Mouse (Mus musculus) R1 (cell line): Measurements from ENCODE around the gene St6galnac6.

Experiments used
- DNase-seq: peaks from one replicate; pipeline ENCODE4 v3.0.0-alpha.2; 2018; ENCODE audit warnings: low read depth, low spot score

Gene St6galnac6

GRCm38 (mm10) chr2:32639632-32640031, 40.1 kb downstream of the St6galnac6 start:
- DNase-seq, result no peak

- no peak for DNase-seq
Observed at GRCm38 (mm10) chr2:32640550-32641051, 41.1 kb downstream of the St6galnac6 start.

GRCm38 (mm10) chr2:32641810-32642209, 42.3 kb downstream of the St6galnac6 start:
- DNase-seq, result no peak

GRCm38 (mm10) chr2:32642813-32643212, 43.3 kb downstream of the St6galnac6 start:
- DNase-seq, result no peak

- DNase-seq, result no peak
Observed at GRCm38 (mm10) chr2:32644083-32644482, 44.6 kb downstream of the St6galnac6 start.

- no peak for DNase-seq
Observed at GRCm38 (mm10) chr2:32644799-32645475, 45.4 kb downstream of the St6galnac6 start.

GRCm38 (mm10) chr2:32645647-32646046, 46.1 kb downstream of the St6galnac6 start:
- no peak for DNase-seq

GRCm38 (mm10) chr2:32646379-32647056, 47.0 kb downstream of the St6galnac6 start, which contains the start of gene Eng:
Gene Eng, plus strand, starts transcription at chr2:32646595.
- peak; percentile 73 for DNase-seq

GRCm38 (mm10) chr2:32647366-32647765, 47.9 kb downstream of the St6galnac6 start:
- DNase-seq, result no peak

GRCm38 (mm10) chr2:32653764-32654163, 54.3 kb downstream of the St6galnac6 start:
- peak; percentile 69 for DNase-seq

GRCm38 (mm10) chr2:32654743-32655393, 55.4 kb downstream of the St6galnac6 start:
- peak; percentile 21 for DNase-seq

- DNase-seq, result no peak
Observed at GRCm38 (mm10) chr2:32655394-32655744, 55.9 kb downstream of the St6galnac6 start.

GRCm38 (mm10) chr2:32655826-32656225, 56.3 kb downstream of the St6galnac6 start:
- DNase-seq, result peak; percentile 73

- DNase-seq, result no peak
Observed at GRCm38 (mm10) chr2:32658873-32659272, 59.4 kb downstream of the St6galnac6 start.

- DNase-seq, result no peak
Observed at GRCm38 (mm10) chr2:32661509-32662107, 62.1 kb downstream of the St6galnac6 start.

- no peak for DNase-seq
Observed at GRCm38 (mm10) chr2:32662291-32662690, 62.8 kb downstream of the St6galnac6 start.

- DNase-seq, result no peak
Observed at GRCm38 (mm10) chr2:32665345-32665744, 65.8 kb downstream of the St6galnac6 start.

GRCm38 (mm10) chr2:32665853-32666252, 66.3 kb downstream of the St6galnac6 start:
- DNase-seq, result no peak

- peak; percentile 47 for DNase-seq
Observed at GRCm38 (mm10) chr2:32667775-32668174, 68.3 kb downstream of the St6galnac6 start.

GRCm38 (mm10) chr2:32668176-32668575, 68.7 kb downstream of the St6galnac6 start:
- DNase-seq, result no peak

GRCm38 (mm10) chr2:32669876-32670275, 70.4 kb downstream of the St6galnac6 start:
- DNase-seq, result no peak
